In genomic region chr2:160804794-160805527, GRCm38 (mm10) we compare ENCODE assay signal across 11 mouse cellular contexts.
DNase-seq lines count a peak whose midpoint lies in the region; ATAC-seq and TF ChIP-seq lines count a peak whose summit lies in the region.
"Had no signal": no experiment of that assay in that cellular context is flagged by ENCODE, and none has a peak within 500 bp of the region (broad histone marks: within the 10 kb centered on the region; RNA-seq: fewer than 3 reads in every experiment).

No protein-coding gene starts in this region.

- no peaks in the 10 kb centered on the region for H3K9me3 ChIP-seq in heart, embryonic 16.5 days (replicated peaks; ENCODE audit: control insufficient read depth, low read length)
- H3K9me3 ChIP-seq: embryonic facial prominence, embryonic 15.5 days; neural tube, embryonic 12.5 days had no signal

- H3K9ac ChIP-seq in heart, embryonic 16.5 days (ENCODE audit: low read length), result no peak overlapping the region
- H3K9ac ChIP-seq: embryonic facial prominence, embryonic 15.5 days; liver, embryonic 14.5 days; neural tube, embryonic 12.5 days had no signal

- H3K36me3 ChIP-seq in heart, embryonic 16.5 days (ENCODE audit: control insufficient read depth, insufficient read depth), result no peaks in the 10 kb centered on the region
- H3K36me3 ChIP-seq: embryonic facial prominence, embryonic 15.5 days; neural tube, embryonic 12.5 days had no signal

- no peak for TF ChIP-seq CTCF in layer of hippocampus, adult 2 months (conservative IDR thresholded peaks at IDR 0.05)

- peak; percentile 35 for DNase-seq in adrenal gland, postnatal 10 days
- no peak for DNase-seq in adrenal gland, postnatal 25 days
- no peak for DNase-seq in layer of hippocampus, adult 2 months (ENCODE audit: low spot score in 2 of 2)
- no peak for DNase-seq in layer of hippocampus, adult 9-10 months (ENCODE audit: low spot score)
- DNase-seq in lung, postnatal 10 days, result peak; percentile 62
- no peak for DNase-seq in spleen, postnatal 4 days (ENCODE audit: low spot score in 2 of 2)
- no peak for DNase-seq in left cerebral cortex, adult 18-20 months (ENCODE audit: low spot score in 2 of 2)

- H3K4me2 ChIP-seq in heart, embryonic 16.5 days (ENCODE audit: low read depth, low read length), result no peak overlapping the region
- H3K4me2 ChIP-seq: embryonic facial prominence, embryonic 15.5 days; neural tube, embryonic 12.5 days had no signal

- 66% methylated on average over 4 of the region's 4 CpGs for WGBS in heart, embryonic 16.5 days

- H3K4me1 ChIP-seq in heart, embryonic 16.5 days (ENCODE audit: control insufficient read depth, insufficient read depth, low read length), result peaks cover 16% of the 10 kb centered on the region
- H3K4me1 ChIP-seq: embryonic facial prominence, embryonic 15.5 days had no signal

- peak overlapping the region; percentile 89 for H3K27ac ChIP-seq in layer of hippocampus, adult 2 months
- H3K27ac ChIP-seq in heart, embryonic 16.5 days (ENCODE audit: low read length), result peak overlapping the region; percentile 59
- H3K27ac ChIP-seq: embryonic facial prominence, embryonic 15.5 days; liver, embryonic 14.5 days; neural tube, embryonic 12.5 days had no signal

- H3K4me3 ChIP-seq in layer of hippocampus, adult 2 months, result no peak overlapping the region
- H3K4me3 ChIP-seq in heart, embryonic 16.5 days (ENCODE audit: low read length), result no peak overlapping the region
- H3K4me3 ChIP-seq: embryonic facial prominence, embryonic 15.5 days; neural tube, embryonic 12.5 days had no signal

- no peak for ATAC-seq in heart, embryonic 16.5 days (replicated peaks; ENCODE audit: extremely low read depth, insufficient read depth, low FRiP score)

- H3K27me3 ChIP-seq in heart, embryonic 16.5 days (ENCODE audit: control insufficient read depth, insufficient read depth, low read length), result no peaks in the 10 kb centered on the region
- H3K27me3 ChIP-seq: embryonic facial prominence, embryonic 15.5 days; neural tube, embryonic 12.5 days had no signal

Comparison
In these comparisons a context has a peak if more than half of its experiments do, and no peak if none do; other contexts are left out.
1. DNase-seq: peak in adrenal gland, postnatal 10 days (single experiment) and lung, postnatal 10 days (single experiment); none in adrenal gland, postnatal 25 days (single experiment), layer of hippocampus, adult 2 months (0 of 2), layer of hippocampus, adult 9-10 months (single experiment), spleen, postnatal 4 days (0 of 2) and left cerebral cortex, adult 18-20 months (0 of 2).